Mouse (Mus musculus) liver, adult 2 months (tissue): Measurements from ENCODE around the gene Rint1.

Experiments used
- CTCF ChIP-seq: fragments of 200-500 bp; IDR thresholded peaks from 2 replicates; pipeline ENCODE4 v1.5.1; 2011; ENCODE audit warnings: low read depth, low read length, control low read depth
- POLR2A ChIP-seq: fragments of 200-500 bp; IDR thresholded peaks from 2 replicates; pipeline ENCODE4 v1.6.1; 2011; ENCODE audit warnings: low read length, control low read depth; ENCODE audit not compliant: insufficient read depth; ENCODE audit errors: extremely low read depth

GRCm38 (mm10) chr5:23787536-23788389, at the start of gene Rint1:
- TF ChIP-seq POLR2A = peak; percentile 95
- TF ChIP-seq CTCF = peak; percentile 96
